Mouse (Mus musculus) C2C12 (cell line): ENCODE measurements around the gene 3110021N24Rik. TPM values are rescaled to one million over a fixed set of nuclear protein-coding genes. Genes with fewer than 3 reads are reported as not detected.

Source experiments
- H3K27me3 ChIP-seq: one replicate; pipeline ENCODE4 v1.6.1; 2011; ENCODE audit not compliant: control insufficient read depth, insufficient read depth, insufficient read length
- H3K36me3 ChIP-seq: one replicate; pipeline ENCODE4 v1.6.1; 2011; ENCODE audit not compliant: control insufficient read depth, insufficient read depth
- H3K4me3 ChIP-seq: one replicate; pipeline ENCODE4 v1.5.1; 2011; ENCODE audit warnings: mild to moderate bottlenecking, control low read depth; ENCODE audit not compliant: poor library complexity, insufficient read depth, severe bottlenecking
- H3K79me2 ChIP-seq: one replicate; pipeline ENCODE4 v1.6.1; 2011; ENCODE audit not compliant: control insufficient read depth, insufficient read depth
- H3K79me3 ChIP-seq: one replicate; pipeline ENCODE4 v1.6.1; 2011; ENCODE audit warnings: low read depth, control low read depth
- H3ac ChIP-seq: one replicate; pipeline ENCODE3; 2011; ENCODE audit warnings: low read depth; ENCODE audit not compliant: control insufficient read depth, insufficient read length
- CEBPB ChIP-seq: IDR thresholded peaks from one replicate; pipeline ENCODE4 v1.6.1; 2011; ENCODE audit warnings: low read depth, mild to moderate bottlenecking, control low read depth, moderate library complexity
- CTCF ChIP-seq: IDR thresholded peaks from one replicate; pipeline ENCODE4 v1.5.1; 2011; ENCODE audit not compliant: control insufficient read depth, insufficient read depth, insufficient read length
- FOSL1 ChIP-seq: IDR thresholded peaks from one replicate; pipeline ENCODE4 v1.8.0; 2011; ENCODE audit warnings: mild to moderate bottlenecking, low read length; ENCODE audit not compliant: poor library complexity, insufficient read depth, severe bottlenecking
- MAX ChIP-seq: IDR thresholded peaks from one replicate; pipeline ENCODE4 v1.6.1; 2011; ENCODE audit warnings: mild to moderate bottlenecking, control low read depth
- MYOD1 ChIP-seq: IDR thresholded peaks from one replicate; pipeline ENCODE4 v1.6.1; 2011; ENCODE audit warnings: low read depth; ENCODE audit not compliant: control insufficient read depth, insufficient read length
- MYOG ChIP-seq: IDR thresholded peaks from one replicate; pipeline ENCODE4 v1.6.1; 2011; ENCODE audit not compliant: control insufficient read depth, insufficient read length; ENCODE audit errors: extremely low read depth
- USF1 ChIP-seq: IDR thresholded peaks from one replicate; pipeline ENCODE4 v1.6.1; 2011; ENCODE audit warnings: low read depth, mild to moderate bottlenecking, control low read depth, moderate library complexity
- polyA plus RNA-seq: library from polyadenylated mRNA; unstranded; fragments of >200 nt; fragmentation: generic; extraction: Trizol; gene quantifications from one replicate; pipeline ENCODE4 v1.2.1, GENCODE M21; 2012; ENCODE audit warnings: missing spikeins

The 3110021N24Rik gene
- polyA plus RNA-seq, 1 experiment: not detected

- H3ac ChIP-seq: no peak overlapping the region
- H3K79me3 ChIP-seq: no peaks in the 10 kb centered on the region
- no peaks in the 10 kb centered on the region for H3K36me3 ChIP-seq
- H3K27me3 ChIP-seq: no peaks in the 10 kb centered on the region
- TF ChIP-seq MAX: no peak
- no peak overlapping the region for H3K4me3 ChIP-seq
- no peaks in the 10 kb centered on the region for H3K79me2 ChIP-seq
Measured at GRCm38 (mm10) chr4:108811142-108811541, 91.7 kb downstream of the 3110021N24Rik start.

GRCm38 (mm10) chr4:108811550-108811949 lies 92.1 kb downstream of the 3110021N24Rik start:
- H3K79me3 ChIP-seq: no peaks in the 10 kb centered on the region
- no peaks in the 10 kb centered on the region for H3K79me2 ChIP-seq
- H3K36me3 ChIP-seq: no peaks in the 10 kb centered on the region
- no peak for TF ChIP-seq CTCF
- no peak for TF ChIP-seq MYOD1
- TF ChIP-seq CEBPB: no peak
- no peak for TF ChIP-seq MAX
- TF ChIP-seq MYOG: no peak
- TF ChIP-seq FOSL1: no peak
- no peak for TF ChIP-seq USF1
- H3K27me3 ChIP-seq: no peaks in the 10 kb centered on the region
- H3K4me3 ChIP-seq: no peak overlapping the region
- no peak overlapping the region for H3ac ChIP-seq

- Histone ChIP-seq H3K36me3 (peaks cover 80% of the 10 kb centered on the region), H3ac (no peak overlapping the region), H3K27me3 (no peaks in the 10 kb centered on the region), H3K4me3 (no peak overlapping the region), H3K79me2 (peaks cover 14% of the 10 kb centered on the region), H3K79me3 (peaks cover 6% of the 10 kb centered on the region)
- no peak for TF ChIP-seq CTCF
- no peak for TF ChIP-seq CEBPB
- no peak for TF ChIP-seq FOSL1
- TF ChIP-seq MYOD1: no peak
- TF ChIP-seq USF1: no peak
- TF ChIP-seq MYOG: no peak
- no peak for TF ChIP-seq MAX
Measured at GRCm38 (mm10) chr4:108825677-108826076, 106.2 kb downstream of the 3110021N24Rik start.

- H3ac ChIP-seq: no peak overlapping the region
- no peaks in the 10 kb centered on the region for H3K27me3 ChIP-seq
- peaks cover 76% of the 10 kb centered on the region for H3K36me3 ChIP-seq
Measured at GRCm38 (mm10) chr4:108826096-108826495, 106.6 kb downstream of the 3110021N24Rik start.

GRCm38 (mm10) chr4:108826643-108827042 lies 107.2 kb downstream of the 3110021N24Rik start:
- H3K79me2 ChIP-seq: peaks cover 23% of the 10 kb centered on the region
- no peaks in the 10 kb centered on the region for H3K27me3 ChIP-seq
- H3K4me3 ChIP-seq: no peak overlapping the region
- no peak overlapping the region for H3ac ChIP-seq
- H3K79me3 ChIP-seq: peaks cover 11% of the 10 kb centered on the region
- TF ChIP-seq MYOD1: no peak
- no peak for TF ChIP-seq MYOG
- TF ChIP-seq CTCF: no peak
- no peak for TF ChIP-seq USF1
- no peak for TF ChIP-seq MAX
- TF ChIP-seq FOSL1: no peak
- TF ChIP-seq CEBPB: no peak
- H3K36me3 ChIP-seq: peaks cover 70% of the 10 kb centered on the region

More at GRCm38 (mm10) chr4:108826096-108826495, 106.6 kb downstream of the 3110021N24Rik start:
- peaks cover 6% of the 10 kb centered on the region for H3K79me3 ChIP-seq
- peaks cover 18% of the 10 kb centered on the region for H3K79me2 ChIP-seq
- no peak overlapping the region for H3K4me3 ChIP-seq
- TF ChIP-seq MYOG (no peak), MYOD1 (no peak), CTCF (no peak), USF1 (no peak), FOSL1 (no peak), MAX (no peak), CEBPB (no peak)

GRCm38 (mm10) chr4:108830698-108831097 lies 111.2 kb downstream of the 3110021N24Rik start:
- TF ChIP-seq CEBPB (peak; percentile 60), FOSL1 (no peak)
- H3K27me3 ChIP-seq: no peaks in the 10 kb centered on the region
- peaks cover 31% of the 10 kb centered on the region for H3K79me3 ChIP-seq
- no peak overlapping the region for H3ac ChIP-seq
- peaks cover 32% of the 10 kb centered on the region for H3K36me3 ChIP-seq
- peaks cover 51% of the 10 kb centered on the region for H3K79me2 ChIP-seq
- H3K4me3 ChIP-seq: no peak overlapping the region

Other genes starting within 250 kb of the 3110021N24Rik start
- gene Prpf38a, start 140.3 kb upstream of the 3110021N24Rik start, polyA plus RNA-seq: 35.9 TPM
- 6.2 TPM for gene Orc1, start 140.2 kb upstream of the 3110021N24Rik start, polyA plus RNA-seq
- 33.6 TPM for gene Cc2d1b, start 99.7 kb upstream of the 3110021N24Rik start, polyA plus RNA-seq
- gene Zfyve9, start 61.1 kb downstream of the 3110021N24Rik start, polyA plus RNA-seq: 5.5 TPM
- 29.1 TPM for gene Btf3l4, start 114.0 kb downstream of the 3110021N24Rik start, polyA plus RNA-seq
- 51.1 TPM for gene Txndc12, start 115.0 kb downstream of the 3110021N24Rik start, polyA plus RNA-seq
- 62.8 TPM for gene Kti12, start 128.1 kb downstream of the 3110021N24Rik start, polyA plus RNA-seq
- gene A730015C16Rik, start 129.0 kb downstream of the 3110021N24Rik start, polyA plus RNA-seq: 0.22 TPM
- 4.1 TPM for gene Rab3b, start 159.4 kb downstream of the 3110021N24Rik start, polyA plus RNA-seq